Comparison of ENCODE assay signal across 13 mouse cellular contexts in the genomic region with DNA sequence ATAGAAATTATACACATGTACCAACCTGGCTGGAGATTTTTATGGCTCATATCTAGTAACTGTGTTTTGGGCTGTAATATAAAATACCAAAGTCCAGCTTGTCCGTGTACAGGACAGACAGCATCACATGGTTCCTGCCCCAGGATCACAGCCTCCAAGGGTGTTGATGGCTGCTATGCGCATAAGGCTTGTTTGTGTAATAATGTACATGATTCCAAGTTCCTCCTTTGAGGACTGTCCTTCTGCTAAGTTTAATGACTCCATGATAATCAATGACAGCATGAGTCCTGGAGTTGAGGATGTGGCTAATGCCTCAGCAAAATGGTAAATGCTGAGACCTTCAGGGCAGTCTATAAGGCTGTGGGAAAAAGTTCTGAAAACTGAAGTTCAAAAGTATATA.
"Had no signal": no experiment of that assay in that cellular context is flagged by ENCODE, and none has a peak within 500 bp of the region (broad histone marks: within the 10 kb centered on the region; RNA-seq: fewer than 3 reads in every experiment).

No protein-coding gene starts in this region.

- H3K36me3 ChIP-seq: midbrain, embryonic 15.5 days; neural tube, embryonic 12.5 days; stomach, embryonic 15.5 days had no signal

- H3K9me3 ChIP-seq: midbrain, embryonic 10.5 days; midbrain, embryonic 12.5 days; midbrain, embryonic 15.5 days; neural tube, embryonic 12.5 days; stomach, embryonic 15.5 days had no signal

- H3K27ac ChIP-seq: midbrain, embryonic 10.5 days; midbrain, embryonic 12.5 days; midbrain, embryonic 15.5 days; neural tube, embryonic 12.5 days; stomach, embryonic 15.5 days; stomach, postnatal 0 days had no signal

- H3K4me2 ChIP-seq: lung, embryonic 14.5 days; midbrain, embryonic 12.5 days; midbrain, embryonic 15.5 days; neural tube, embryonic 12.5 days; stomach, embryonic 15.5 days had no signal

- H3K4me3 ChIP-seq: midbrain, embryonic 10.5 days; midbrain, embryonic 12.5 days; midbrain, embryonic 15.5 days; neural tube, embryonic 12.5 days; stomach, embryonic 15.5 days had no signal

- DNase-seq: lung, adult 18-20 months; lung, embryonic 14.5 days; lung, postnatal 10 days; lung, postnatal 4 days; right cerebral cortex, postnatal 25 days; thymus, adult 2 months; thymus, postnatal 36 days had no signal

- H3K4me1 ChIP-seq: stomach, embryonic 15.5 days had no signal

- H3K9ac ChIP-seq: lung, embryonic 14.5 days; midbrain, embryonic 12.5 days; midbrain, embryonic 15.5 days; neural tube, embryonic 12.5 days; stomach, embryonic 15.5 days had no signal

- H3K27me3 ChIP-seq: midbrain, embryonic 12.5 days; midbrain, embryonic 15.5 days; neural tube, embryonic 12.5 days; stomach, embryonic 15.5 days had no signal

- ATAC-seq: midbrain, embryonic 15.5 days had no signal
